Mouse (Mus musculus) myocyte (in vitro differentiated cells): ENCODE results near the gene Nnmt.

Source experiments
- CEBPB ChIP-seq: IDR thresholded peaks from 2 replicates; pipeline ENCODE4 v1.6.1; 2011; ENCODE audit warnings: mild to moderate bottlenecking, moderate library complexity; ENCODE audit not compliant: poor library complexity, insufficient read depth, severe bottlenecking
- E2F4 ChIP-seq: IDR thresholded peaks from one replicate; pipeline ENCODE4 v1.6.1; 2011; ENCODE audit warnings: mild to moderate bottlenecking, control low read depth, moderate library complexity; ENCODE audit not compliant: insufficient read depth
- MYOD1 ChIP-seq, 3 experiments: IDR thresholded peaks; one replicate each; pipeline ENCODE4 v1.6.1; 2011; ENCODE audit warnings: control low read depth in 2 of 3, low read depth in 2 of 3, mild to moderate bottlenecking in 2 of 3, moderate library complexity in 1 of 3; ENCODE audit not compliant: insufficient read length in 2 of 3, control insufficient read depth in 1 of 3
- POLR2A ChIP-seq: IDR thresholded peaks from one replicate; pipeline ENCODE4 v1.6.1; 2011; ENCODE audit warnings: low read depth, mild to moderate bottlenecking, control low read depth, moderate library complexity; ENCODE audit not compliant: insufficient read length
- POLR2AphosphoS2 ChIP-seq: IDR thresholded peaks from one replicate; pipeline ENCODE4 v1.6.1; 2011; ENCODE audit warnings: low read depth, control low read depth; ENCODE audit not compliant: insufficient read length
- TCF12 ChIP-seq: IDR thresholded peaks from one replicate; pipeline ENCODE4 v1.6.1; 2011; ENCODE audit warnings: mild to moderate bottlenecking, control low read depth; ENCODE audit not compliant: poor library complexity, insufficient read depth, severe bottlenecking

- TF ChIP-seq E2F4 (no peak), POLR2AphosphoS2 (no peak), CEBPB (no peak), POLR2A (no peak), TCF12 (no peak), MYOD1 (IDR thresholded peaks at IDR 0.05; ENCODE audit: control insufficient read depth in 1 of 3, insufficient read length in 2 of 3, low read depth in 2 of 3) (no peak)
Observed at GRCm38 (mm10) chr9:48547233-48547632, 57.7 kb downstream of the Nnmt start.
